Mouse (Mus musculus): ENCODE results near the gene Chd5. TPM values are rescaled to one million over a fixed set of nuclear protein-coding genes. Genes with fewer than 3 reads are reported as not detected.

Gene Chd5
- polyA plus RNA-seq, 1 experiment from 2014 or later = 0.03 TPM

GRCm38 (mm10) chr4:152304685-152305084 is 33.8 kb upstream of the Chd5 start:
- no peak overlapping the region for H3K27ac ChIP-seq
- H3K79me2 ChIP-seq (ENCODE audit: inconsistent target) = no peaks in the 10 kb centered on the region
- peaks cover 22% of the 10 kb centered on the region for H3K36me3 ChIP-seq (ENCODE audit: inconsistent target)
- WGBS (ENCODE audit: missing documents) = 93% methylated on average over 6 of the region's 6 CpGs
- no peak overlapping the region for H3K4me3 ChIP-seq (ENCODE audit: inconsistent target)

- Histone ChIP-seq H3K36me3 (ENCODE audit: inconsistent target) (peaks cover 17% of the 10 kb centered on the region), H3K4me3 (ENCODE audit: inconsistent target) (no peak overlapping the region), H3K79me2 (ENCODE audit: inconsistent target) (no peaks in the 10 kb centered on the region), H3K27ac (no peak overlapping the region)
- WGBS (ENCODE audit: missing documents) = 90% methylated on average over 6 of the region's 6 CpGs
Measured at GRCm38 (mm10) chr4:152305991-152306390, 32.5 kb upstream of the Chd5 start.

GRCm38 (mm10) chr4:152307542-152307941 is 30.9 kb upstream of the Chd5 start:
- 92% methylated on average over 8 of the region's 9 CpGs for WGBS (ENCODE audit: missing documents)
- no peaks in the 10 kb centered on the region for H3K79me2 ChIP-seq (ENCODE audit: inconsistent target)
- H3K4me3 ChIP-seq (ENCODE audit: inconsistent target) = no peak overlapping the region
- peaks cover 16% of the 10 kb centered on the region for H3K36me3 ChIP-seq (ENCODE audit: inconsistent target)
- no peak overlapping the region for H3K27ac ChIP-seq

- 20% methylated on average over 14 of the region's 14 CpGs for WGBS (ENCODE audit: missing documents)
- no peak overlapping the region for H3K4me3 ChIP-seq (ENCODE audit: inconsistent target)
- H3K27ac ChIP-seq = no peak overlapping the region
- no peaks in the 10 kb centered on the region for H3K36me3 ChIP-seq (ENCODE audit: inconsistent target)
- H3K79me2 ChIP-seq (ENCODE audit: inconsistent target) = no peaks in the 10 kb centered on the region
Measured at GRCm38 (mm10) chr4:152312186-152312585, 26.3 kb upstream of the Chd5 start.

- Histone ChIP-seq H3K4me3 (ENCODE audit: inconsistent target) (no peak overlapping the region), H3K36me3 (ENCODE audit: inconsistent target) (no peaks in the 10 kb centered on the region), H3K79me2 (ENCODE audit: inconsistent target) (no peaks in the 10 kb centered on the region), H3K27ac (no peak overlapping the region)
- WGBS (ENCODE audit: missing documents) = 1% methylated on average over 29 of the region's 29 CpGs
Measured at GRCm38 (mm10) chr4:152313211-152313632, 25.2 kb upstream of the Chd5 start.

GRCm38 (mm10) chr4:152313934-152314333 is 24.5 kb upstream of the Chd5 start:
- Histone ChIP-seq H3K36me3 (ENCODE audit: inconsistent target) (no peaks in the 10 kb centered on the region), H3K4me3 (ENCODE audit: inconsistent target) (no peak overlapping the region), H3K27ac (no peak overlapping the region), H3K79me2 (ENCODE audit: inconsistent target) (no peaks in the 10 kb centered on the region)

- no peak overlapping the region for H3K4me3 ChIP-seq (ENCODE audit: inconsistent target)
- no peaks in the 10 kb centered on the region for H3K79me2 ChIP-seq (ENCODE audit: inconsistent target)
- no peaks in the 10 kb centered on the region for H3K36me3 ChIP-seq (ENCODE audit: inconsistent target)
- WGBS (ENCODE audit: missing documents) = 2% methylated on average over 43 of the region's 43 CpGs
- H3K27ac ChIP-seq = no peak overlapping the region
Measured at GRCm38 (mm10) chr4:152315498-152316213, 22.8 kb upstream of the Chd5 start.

GRCm38 (mm10) chr4:152317631-152318033 is 20.8 kb upstream of the Chd5 start:
- Histone ChIP-seq H3K4me3 (ENCODE audit: inconsistent target) (no peak overlapping the region), H3K79me2 (ENCODE audit: inconsistent target) (no peaks in the 10 kb centered on the region), H3K36me3 (ENCODE audit: inconsistent target) (no peaks in the 10 kb centered on the region), H3K27ac (no peak overlapping the region)
- 97% methylated on average over 3 of the region's 6 CpGs for WGBS (ENCODE audit: missing documents)

- 7% methylated on average over 26 of the region's 26 CpGs for WGBS (ENCODE audit: missing documents)
- no peak within 1 kb of the TSS for H3K27ac ChIP-seq
- H3K79me2 ChIP-seq (ENCODE audit: inconsistent target) = no peaks in the 10 kb centered on the region
- no peak within 1 kb of the TSS for H3K4me3 ChIP-seq (ENCODE audit: inconsistent target)
- H3K36me3 ChIP-seq (ENCODE audit: inconsistent target) = no peaks in the 10 kb centered on the region
Measured at GRCm38 (mm10) chr4:152318517-152319234, 19.8 kb upstream of the Chd5 start, which contains the start of gene Rnf207. Rnf207 (minus strand) TSS chr4:152318993.

GRCm38 (mm10) chr4:152321464-152321863 is 17.0 kb upstream of the Chd5 start:
- WGBS (ENCODE audit: missing documents) = 81% methylated on average over 5 of the region's 5 CpGs
- H3K27ac ChIP-seq = no peak overlapping the region
- no peaks in the 10 kb centered on the region for H3K36me3 ChIP-seq (ENCODE audit: inconsistent target)
- peaks cover 6% of the 10 kb centered on the region for H3K79me2 ChIP-seq (ENCODE audit: inconsistent target)
- no peak overlapping the region for H3K4me3 ChIP-seq (ENCODE audit: inconsistent target)

- Histone ChIP-seq H3K79me2 (ENCODE audit: inconsistent target) (peaks cover 40% of the 10 kb centered on the region), H3K4me3 (ENCODE audit: inconsistent target) (peak overlapping the region; percentile 81), H3K27ac (peak overlapping the region; percentile 65), H3K36me3 (ENCODE audit: inconsistent target) (peaks cover 14% of the 10 kb centered on the region; the same call in 1 of the 2 replicates)
- 50% methylated on average over 14 of the region's 16 CpGs for WGBS (ENCODE audit: missing documents)
Measured at GRCm38 (mm10) chr4:152324641-152325562, 13.5 kb upstream of the Chd5 start.

- 1% methylated on average over 66 of the region's 70 CpGs for WGBS (ENCODE audit: missing documents)
- peaks cover 49% of the 10 kb centered on the region for H3K79me2 ChIP-seq (ENCODE audit: inconsistent target)
- H3K27ac ChIP-seq = peak within 1 kb of the TSS; percentile 65
Measured at GRCm38 (mm10) chr4:152325574-152326411, 12.7 kb upstream of the Chd5 start, which contains the start of gene Rpl22. Rpl22 (plus strand) TSS chr4:152325742.

GRCm38 (mm10) chr4:152326543-152326942 is 11.9 kb upstream of the Chd5 start:
- H3K36me3 ChIP-seq (ENCODE audit: inconsistent target) = peaks cover 30% of the 10 kb centered on the region; the same call in 1 of the 2 replicates
- H3K27ac ChIP-seq = peak overlapping the region; percentile 12; the same call in 1 of the 2 replicates
- WGBS (ENCODE audit: missing documents) = 3% methylated on average over 11 of the region's 11 CpGs
- H3K4me3 ChIP-seq (ENCODE audit: inconsistent target) = peak overlapping the region; percentile 81
- H3K79me2 ChIP-seq (ENCODE audit: inconsistent target) = peaks cover 51% of the 10 kb centered on the region

More at GRCm38 (mm10) chr4:152325574-152326411, 12.7 kb upstream of the Chd5 start, which contains the start of gene Rpl22:
- H3K4me3 ChIP-seq (ENCODE audit: inconsistent target) = peak within 1 kb of the TSS; percentile 81
- peaks cover 23% of the 10 kb centered on the region; the same call in 1 of the 2 replicates for H3K36me3 ChIP-seq (ENCODE audit: inconsistent target)

Measured in macrophage (primary cell).